Mouse (Mus musculus) neutrophil, adult 83 days (primary cell): Measurements from ENCODE around the gene AW551984. TPM values are rescaled to one million over a fixed set of nuclear protein-coding genes. Genes with fewer than 3 reads are reported as not detected.

Experiments
- total RNA-seq, 2 experiments: library from RNA; stranded (reverse); gene quantifications; one replicate each; pipeline ENCODE4 v1.2.4; 2023

Gene AW551984
- total RNA-seq: under 1 TPM in 1 of 2 experiments, not detected in 1; 0.09 TPM

GRCm38 (mm10) chr9:39603999-39604453 is at the start of gene AW551984:
Gene AW551984, minus strand, starts transcription at chr9:39604403.

GRCm38 (mm10) chr9:39644785-39645184 is 40.6 kb upstream of the AW551984 start, which contains the start of gene Olfr961:
Gene Olfr961, plus strand, starts transcription at chr9:39645085.

DNA sequence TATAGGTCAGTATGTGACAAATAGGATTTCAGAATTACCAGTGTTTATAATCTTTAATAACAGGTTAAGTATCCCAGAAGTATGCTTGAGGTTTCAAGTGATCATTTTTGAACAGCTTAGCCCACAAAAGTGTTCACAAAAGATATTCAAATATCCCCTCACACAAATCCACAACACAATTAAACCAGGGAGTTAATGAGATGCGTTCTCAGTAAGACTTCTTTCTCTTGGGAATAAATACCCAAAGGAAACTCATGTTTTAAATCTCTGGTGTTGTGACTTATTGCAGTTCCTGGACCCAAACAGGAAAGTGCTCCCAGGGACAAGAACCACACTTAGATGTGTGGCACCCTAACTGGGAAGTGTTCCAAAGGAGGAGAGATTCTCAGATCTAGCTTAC is 16.9 kb upstream of the AW551984 start, which contains the start of gene Olfr960:
Gene Olfr960 (plus strand): TSS at position 301 of the 400 bp plus-strand sequence.

GRCm38 (mm10) chr9:39610355-39610754 is 6.2 kb upstream of the AW551984 start, which contains the start of gene Olfr148:
Gene Olfr148, plus strand, starts transcription at chr9:39610655.

DNA sequence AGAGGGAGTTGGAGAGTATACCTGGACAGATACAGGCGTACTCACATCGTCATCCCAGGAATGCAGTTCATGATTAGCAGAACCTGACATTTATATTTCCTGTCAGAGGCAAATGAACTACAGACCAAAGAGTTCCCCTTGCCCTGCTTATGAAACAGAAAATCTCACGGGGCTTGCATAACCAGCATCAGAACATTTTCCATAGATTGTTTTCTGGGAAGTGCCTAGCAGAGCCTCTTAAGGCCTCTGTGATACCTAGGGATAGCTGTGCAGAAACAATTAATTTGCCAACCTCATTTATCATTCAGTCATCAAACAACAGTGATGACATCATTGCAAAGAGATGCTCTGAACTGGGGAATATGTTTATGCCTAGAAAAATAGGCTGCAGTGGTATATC is 28.7 kb downstream of the AW551984 start, which contains the start of gene Olfr959:
Gene Olfr959 (minus strand): TSS at position 101 of the 400 bp plus-strand sequence.

GRCm38 (mm10) chr9:39553946-39554345 is 50.3 kb downstream of the AW551984 start, which contains the start of gene Olfr958:
Gene Olfr958, minus strand, starts transcription at chr9:39554054.

Other genes with a start within 250 kb of the AW551984 start
- gene Olfr951, start 217.0 kb downstream of the AW551984 start, total RNA-seq: not detected
- gene Olfr952, start 177.3 kb downstream of the AW551984 start, total RNA-seq: not detected
- not detected for gene Olfr954, start 147.7 kb downstream of the AW551984 start, total RNA-seq
- not detected for gene Olfr955, start 132.5 kb downstream of the AW551984 start, total RNA-seq
- gene Olfr44, start 110.4 kb downstream of the AW551984 start, total RNA-seq: not detected
- not detected for gene Olfr957, start 88.6 kb downstream of the AW551984 start, total RNA-seq
- gene Olfr958, start 50.3 kb downstream of the AW551984 start, total RNA-seq: not detected
- not detected for gene Olfr959, start 28.8 kb downstream of the AW551984 start, total RNA-seq
- not detected for gene Olfr148, start 6.3 kb upstream of the AW551984 start, total RNA-seq
- gene Olfr960, start 17.0 kb upstream of the AW551984 start, total RNA-seq: not detected
- gene Olfr961, start 40.7 kb upstream of the AW551984 start, total RNA-seq: not detected
- not detected for gene Olfr963, start 62.8 kb upstream of the AW551984 start, total RNA-seq
- gene Olfr149, start 102.7 kb upstream of the AW551984 start, total RNA-seq: not detected
- not detected for gene Olfr965, start 107.0 kb upstream of the AW551984 start, total RNA-seq
- not detected for gene Olfr150, start 126.6 kb upstream of the AW551984 start, total RNA-seq
- gene Olfr967, start 141.8 kb upstream of the AW551984 start, total RNA-seq: not detected
- gene Olfr968, start 178.8 kb upstream of the AW551984 start, total RNA-seq: not detected
- not detected for gene Olfr969, start 186.5 kb upstream of the AW551984 start, total RNA-seq
- not detected for gene Olfr970, start 204.5 kb upstream of the AW551984 start, total RNA-seq
- gene Olfr971, start 232.5 kb upstream of the AW551984 start, total RNA-seq: not detected